Mouse (Mus musculus) hindbrain, embryonic 11.5 days (tissue): ENCODE measurements around the gene Sptbn1. TPM values are rescaled to one million over a fixed set of nuclear protein-coding genes. Genes with fewer than 3 reads are reported as not detected.

Experiments used
- ATAC-seq: fragments of 200-750 bp; cut with Nextera tagmentation; 2 replicates; pipeline ENCODE4 v1.8.0; 2017; ENCODE audit warnings: mild to moderate bottlenecking, moderate TSS enrichment, moderate library complexity; ENCODE audit not compliant: low FRiP score
- DNase-seq: peaks from one replicate; pipeline ENCODE4 v3.0.0-alpha.2; 2015; ENCODE audit warnings: low spot score
- H3K27ac ChIP-seq: fragments of 300-500 bp; sonication (generic); 2 replicates; pipeline ENCODE4 v1.5.1; 2014; ENCODE audit warnings: mild to moderate bottlenecking, low read depth, low read length
- H3K27me3 ChIP-seq: fragments of 300-500 bp; sonication (generic); 2 replicates; pipeline ENCODE4 v1.6.1; 2014; ENCODE audit warnings: mild to moderate bottlenecking, low read length, moderate library complexity, mixed read lengths; ENCODE audit not compliant: control insufficient read depth, insufficient read depth
- H3K36me3 ChIP-seq: fragments of 300-500 bp; sonication (generic); 2 replicates; pipeline ENCODE4 v1.6.1; 2014; ENCODE audit warnings: mild to moderate bottlenecking, low read length, moderate library complexity, mixed read lengths; ENCODE audit not compliant: control insufficient read depth, insufficient read depth
- H3K4me1 ChIP-seq: fragments of 300-500 bp; sonication (generic); replicated peaks from 2 replicates; pipeline ENCODE4 v1.6.1; 2014; ENCODE audit warnings: low read length, mixed read lengths; ENCODE audit not compliant: control insufficient read depth, insufficient read depth
- H3K4me2 ChIP-seq: fragments of 300-500 bp; sonication (generic); replicated peaks from 2 replicates; pipeline ENCODE4 v1.6.1; 2014; ENCODE audit warnings: mild to moderate bottlenecking, low read depth, low read length
- H3K4me3 ChIP-seq: fragments of 300-500 bp; sonication (generic); 2 replicates; pipeline ENCODE4 v1.5.1; 2014; ENCODE audit warnings: low read depth, low read length
- H3K9ac ChIP-seq: fragments of 300-500 bp; sonication (generic); 2 replicates; pipeline ENCODE4 v1.6.1; 2014; ENCODE audit warnings: low read depth, low read length
- H3K9me3 ChIP-seq: fragments of 300-500 bp; sonication (generic); 2 replicates; pipeline ENCODE4 v1.6.1; 2016; ENCODE audit warnings: low read length; ENCODE audit not compliant: control insufficient read depth
- WGBS: fragments of 180-500 bp; shearing (Covaris S2); extraction: QIAGEN DNeasy Blood & Tissue Kit; methylation state at CpG from one replicate; pipeline ENCODE4 v1.1.7; 2014; 5-methylcytosine and 5-hydroxymethylcytosine counted together
- polyA plus RNA-seq: library from polyadenylated mRNA; unstranded; fragments of >200 nt; fragmentation: Nextera tagmentation; extraction: Ambion mirVana; gene quantifications from 2 replicates; pipeline ENCODE4 v1.2.1, GENCODE M21; 2014

Gene Sptbn1
- polyA plus RNA-seq, 1 experiment from 2014 or later = 106 TPM

- Histone ChIP-seq H3K9ac (no peak overlapping the region), H3K9me3 (no peaks in the 10 kb centered on the region), H3K27ac (no peak overlapping the region), H3K27me3 (no peaks in the 10 kb centered on the region), H3K36me3 (no peaks in the 10 kb centered on the region), H3K4me1 (no peaks in the 10 kb centered on the region), H3K4me3 (no peak overlapping the region), H3K4me2 (no peak overlapping the region)
- ATAC-seq (no peak), DNase-seq (no peak)
- 88% methylated on average over 1 of the region's 1 CpGs for WGBS
Measured at GRCm38 (mm10) chr11:30161744-30162143, 106.2 kb downstream of the Sptbn1 start.

- no peak overlapping the region for H3K4me2 ChIP-seq
- peak overlapping the region; percentile 11; the same call in 1 of the 2 replicates for H3K27ac ChIP-seq
- no peak overlapping the region for H3K4me3 ChIP-seq
- no peak overlapping the region for H3K9ac ChIP-seq
- DNase-seq (peak; percentile 29), ATAC-seq (peak; percentile 71)
- H3K4me1 ChIP-seq = no peaks in the 10 kb centered on the region
- WGBS = 45% methylated on average over 6 of the region's 6 CpGs
- no peaks in the 10 kb centered on the region for H3K9me3 ChIP-seq
- H3K27me3 ChIP-seq = no peaks in the 10 kb centered on the region
- H3K36me3 ChIP-seq = no peaks in the 10 kb centered on the region
Measured at GRCm38 (mm10) chr11:30161173-30161650, 106.8 kb downstream of the Sptbn1 start.

DNA sequence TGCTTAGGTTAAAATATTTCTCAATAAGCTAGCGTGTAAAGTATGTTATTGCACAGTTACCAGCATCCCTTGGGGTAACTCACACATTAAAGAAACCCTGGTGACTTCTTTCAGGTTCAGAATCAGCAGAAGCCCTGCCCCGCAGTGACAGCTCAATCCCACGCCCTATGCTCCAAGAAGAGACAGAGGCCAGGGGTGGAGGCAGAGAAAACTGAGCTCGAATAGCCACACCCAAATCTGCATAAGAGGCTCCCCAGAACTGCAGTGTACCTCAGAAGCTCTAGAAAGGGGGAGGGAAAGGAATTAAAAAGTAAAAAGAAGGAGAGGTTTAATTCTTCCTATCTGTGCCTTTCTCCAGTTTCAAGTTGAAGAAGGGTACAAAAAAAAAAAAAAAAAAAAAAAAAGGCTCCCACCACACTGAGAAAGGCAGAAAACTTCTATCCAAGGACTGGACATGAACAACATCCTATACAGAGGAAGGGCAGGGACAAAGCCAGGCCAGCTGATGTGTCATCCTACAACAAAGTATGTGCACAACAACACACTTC, 107.3 kb downstream of the Sptbn1 start:
- H3K27ac ChIP-seq = peak overlapping the region; percentile 11; the same call in 1 of the 2 replicates

DNA sequence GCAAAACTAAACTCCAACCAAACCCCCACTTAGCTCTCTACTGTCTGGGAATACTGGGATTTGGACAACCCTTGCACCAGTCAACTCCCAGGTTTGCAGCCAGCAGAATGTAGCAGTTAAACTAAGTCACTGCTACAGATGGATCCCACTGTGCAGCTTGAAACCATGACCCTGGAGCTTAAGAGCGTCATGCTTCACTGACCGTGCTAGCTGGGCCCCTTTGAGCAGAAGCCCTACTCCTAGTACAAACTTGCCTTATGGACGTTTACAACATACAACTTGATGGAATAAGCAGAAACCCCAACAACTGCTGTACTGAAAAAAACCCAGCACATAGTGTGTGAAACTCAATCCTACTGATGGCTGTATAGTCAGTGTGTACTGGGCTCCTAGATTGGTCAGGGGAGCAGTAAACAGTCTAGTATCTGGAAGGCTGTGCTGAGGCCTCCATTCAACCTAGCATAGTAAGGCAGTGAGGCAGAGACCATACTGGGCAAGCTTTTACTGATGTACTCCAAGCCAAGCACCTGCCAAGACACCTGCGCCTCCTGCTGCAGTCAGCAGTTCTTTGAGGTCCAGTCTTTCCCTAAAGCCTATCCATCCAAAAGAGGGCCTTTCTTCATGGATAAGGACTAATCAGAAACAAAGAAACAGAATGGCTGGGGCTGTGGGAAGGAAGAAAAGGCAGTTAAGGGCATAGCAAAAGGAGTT, 108.3 kb downstream of the Sptbn1 start:
- no peak overlapping the region for H3K4me3 ChIP-seq
- no peak overlapping the region for H3K27ac ChIP-seq
- no peak overlapping the region for H3K4me2 ChIP-seq
- no peaks in the 10 kb centered on the region for H3K27me3 ChIP-seq
- no peak overlapping the region for H3K9ac ChIP-seq
- no peaks in the 10 kb centered on the region for H3K9me3 ChIP-seq
- no peak for ATAC-seq
- DNase-seq = no peak
- H3K4me1 ChIP-seq = no peaks in the 10 kb centered on the region
- 81% methylated on average over 4 of the region's 4 CpGs for WGBS
- no peaks in the 10 kb centered on the region for H3K36me3 ChIP-seq

More for the DNA sequence above, 107.3 kb downstream of the Sptbn1 start:
- ATAC-seq (no peak; the same call in 1 of the 2 replicates), DNase-seq (no peak)
- Histone ChIP-seq H3K9me3 (no peaks in the 10 kb centered on the region), H3K4me3 (no peak overlapping the region), H3K27me3 (no peaks in the 10 kb centered on the region), H3K36me3 (no peaks in the 10 kb centered on the region), H3K4me2 (no peak overlapping the region), H3K4me1 (no peaks in the 10 kb centered on the region), H3K9ac (no peak overlapping the region)
- WGBS = 76% methylated on average over 4 of the region's 4 CpGs

DNA sequence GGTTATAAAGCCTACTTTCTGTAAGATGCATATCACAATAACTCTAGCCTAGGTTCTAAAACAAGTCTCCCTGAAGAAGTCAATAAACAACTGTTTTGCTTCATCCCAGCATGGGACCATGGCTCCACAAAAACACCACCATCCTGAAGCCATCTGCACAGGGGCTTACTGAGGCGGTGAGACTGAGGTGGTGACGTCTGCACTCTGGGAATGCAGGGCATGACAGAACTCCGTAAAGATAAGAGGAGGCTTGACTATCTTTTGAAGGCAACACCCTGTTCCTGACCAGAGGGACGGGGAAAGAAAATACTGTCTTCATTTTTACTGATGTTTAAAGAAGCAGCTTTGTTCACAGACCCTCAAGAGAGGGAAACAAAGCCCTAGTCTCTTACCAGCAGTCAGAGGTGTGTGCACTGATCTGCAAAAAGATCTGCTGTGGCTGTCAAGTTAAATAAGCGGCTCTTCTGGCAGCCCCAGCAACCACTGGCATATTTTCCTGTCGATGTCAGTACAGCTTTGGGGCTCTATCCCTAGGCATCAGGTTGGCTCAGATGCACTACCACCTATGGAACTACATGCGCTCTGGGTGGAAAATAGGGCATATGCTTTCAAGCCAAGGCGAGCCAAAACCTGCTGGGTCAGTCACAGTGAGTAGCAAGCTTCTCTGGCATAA, 109.8 kb downstream of the Sptbn1 start:
- ATAC-seq (no peak), DNase-seq (no peak)
- H3K27me3 ChIP-seq = no peaks in the 10 kb centered on the region
- H3K36me3 ChIP-seq = no peaks in the 10 kb centered on the region
- H3K4me1 ChIP-seq = no peaks in the 10 kb centered on the region
- H3K9me3 ChIP-seq = no peaks in the 10 kb centered on the region
- H3K4me3 ChIP-seq = no peak overlapping the region
- no peak overlapping the region for H3K9ac ChIP-seq
- H3K27ac ChIP-seq = no peak overlapping the region
- WGBS = 61% methylated on average over 8 of the region's 8 CpGs
- H3K4me2 ChIP-seq = no peak overlapping the region

- H3K9me3 ChIP-seq = no peaks in the 10 kb centered on the region
- H3K36me3 ChIP-seq = no peaks in the 10 kb centered on the region
- no peak overlapping the region for H3K4me2 ChIP-seq
- H3K4me1 ChIP-seq = no peaks in the 10 kb centered on the region
- DNase-seq = no peak
- H3K9ac ChIP-seq = no peak overlapping the region
- H3K27me3 ChIP-seq = no peaks in the 10 kb centered on the region
- WGBS = 91% methylated on average over 2 of the region's 2 CpGs
- H3K27ac ChIP-seq = no peak overlapping the region
- ATAC-seq = no peak
- no peak overlapping the region for H3K4me3 ChIP-seq
Measured at GRCm38 (mm10) chr11:30155887-30156286, 112.1 kb downstream of the Sptbn1 start.

GRCm38 (mm10) chr11:30154980-30155379, 113.0 kb downstream of the Sptbn1 start:
- Histone ChIP-seq H3K4me2 (no peak overlapping the region), H3K4me1 (no peaks in the 10 kb centered on the region), H3K27me3 (no peaks in the 10 kb centered on the region), H3K36me3 (no peaks in the 10 kb centered on the region), H3K9ac (no peak overlapping the region), H3K9me3 (no peaks in the 10 kb centered on the region), H3K4me3 (no peak overlapping the region), H3K27ac (no peak overlapping the region)
- DNase-seq (no peak), ATAC-seq (no peak)
- WGBS = 92% methylated on average over 2 of the region's 2 CpGs

GRCm38 (mm10) chr11:30148888-30149287, 119.1 kb downstream of the Sptbn1 start:
- no peaks in the 10 kb centered on the region for H3K36me3 ChIP-seq
- 81% methylated on average over 5 of the region's 5 CpGs for WGBS
- no peaks in the 10 kb centered on the region for H3K4me1 ChIP-seq
- no peak overlapping the region for H3K27ac ChIP-seq
- DNase-seq = no peak
- no peaks in the 10 kb centered on the region for H3K9me3 ChIP-seq
- no peak overlapping the region for H3K4me2 ChIP-seq
- no peaks in the 10 kb centered on the region for H3K27me3 ChIP-seq
- no peak for ATAC-seq
- H3K4me3 ChIP-seq = no peak overlapping the region
- H3K9ac ChIP-seq = no peak overlapping the region
